Mouse (Mus musculus) urinary bladder, postnatal 14 days (tissue): ENCODE data around the gene Lypd6b.
A peak's percentile ranks its signal among the peaks of the same experiment; 100 is the strongest.

Experiments
- DNase-seq: peaks from one replicate; pipeline ENCODE4 v3.0.0; 2021; ENCODE audit warnings: low spot score

The Lypd6b gene

DNA sequence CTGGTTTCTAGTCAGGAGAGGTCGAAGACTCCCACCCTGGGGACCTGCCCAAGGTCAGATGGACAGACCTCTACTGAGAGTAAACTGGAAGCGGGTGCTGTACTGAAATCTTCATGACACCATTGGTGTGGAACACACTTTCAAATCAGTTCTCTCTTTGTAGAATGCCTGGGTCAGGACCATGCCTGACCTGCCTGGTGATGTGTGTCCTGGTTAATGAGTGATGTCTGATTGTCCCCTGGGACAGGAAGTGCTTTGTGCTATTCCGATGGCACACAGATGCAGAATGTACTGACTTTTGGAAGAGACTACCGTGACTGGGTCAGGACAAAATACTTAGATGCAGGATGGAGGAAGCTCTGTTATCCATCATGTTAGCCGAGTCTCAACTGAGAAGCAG is 17.0 kb upstream of the Lypd6b start:
- DNase-seq, result no peak

DNA sequence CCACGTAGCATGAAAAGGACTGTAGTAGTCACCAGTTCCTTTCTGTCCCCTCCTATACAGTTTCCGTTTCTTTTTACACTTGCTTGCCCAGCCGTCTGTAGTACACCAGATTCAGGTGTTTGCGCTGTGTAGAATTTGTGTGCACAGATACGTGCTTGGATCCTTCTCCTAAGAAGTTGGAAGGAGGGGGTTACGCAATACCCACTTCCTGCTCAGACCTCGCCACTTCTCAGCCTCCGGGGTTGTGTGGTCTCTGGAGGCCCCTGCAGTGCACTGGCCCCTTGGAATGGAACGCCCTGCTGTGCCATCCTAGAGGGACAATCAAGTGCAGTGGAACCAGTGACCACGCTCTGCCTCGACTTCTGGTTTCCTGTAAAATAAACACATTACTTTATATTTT is 16.3 kb upstream of the Lypd6b start:
- DNase-seq, result no peak

DNA sequence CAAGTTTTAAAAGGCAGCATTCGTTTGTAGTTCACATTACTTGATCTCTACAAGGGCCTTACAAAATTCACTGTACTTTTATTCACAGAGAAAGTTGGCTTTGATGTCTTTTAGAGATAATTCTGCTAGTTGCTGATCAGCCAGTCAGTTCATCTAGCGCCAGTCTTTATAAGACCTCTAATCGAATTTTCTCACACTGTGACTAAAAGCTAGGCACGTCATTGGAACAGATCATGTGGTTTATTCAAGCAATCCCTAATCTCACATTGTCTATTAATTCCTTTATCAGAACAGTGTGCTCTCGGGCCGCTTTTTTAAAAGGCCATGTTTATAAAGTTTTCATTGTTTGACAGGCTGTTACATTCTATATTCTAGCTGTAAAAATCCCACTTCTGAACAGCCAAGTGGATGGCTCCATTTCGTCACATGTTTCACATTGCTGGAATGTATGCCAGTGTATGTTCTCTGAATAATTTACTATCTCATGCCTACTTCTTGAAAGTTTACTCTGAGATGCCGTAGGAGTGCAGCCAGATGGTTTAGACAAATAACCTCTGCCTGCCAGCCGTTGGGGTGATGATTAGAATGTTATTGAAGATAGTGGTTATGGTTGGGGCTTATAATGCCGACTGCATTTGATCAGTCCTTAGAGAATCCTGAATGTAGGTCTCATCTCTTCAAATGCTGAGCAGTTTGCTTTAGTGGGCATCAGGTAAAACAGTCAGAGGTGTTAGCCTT is 14.1 kb upstream of the Lypd6b start:
- no peak for DNase-seq

DNA sequence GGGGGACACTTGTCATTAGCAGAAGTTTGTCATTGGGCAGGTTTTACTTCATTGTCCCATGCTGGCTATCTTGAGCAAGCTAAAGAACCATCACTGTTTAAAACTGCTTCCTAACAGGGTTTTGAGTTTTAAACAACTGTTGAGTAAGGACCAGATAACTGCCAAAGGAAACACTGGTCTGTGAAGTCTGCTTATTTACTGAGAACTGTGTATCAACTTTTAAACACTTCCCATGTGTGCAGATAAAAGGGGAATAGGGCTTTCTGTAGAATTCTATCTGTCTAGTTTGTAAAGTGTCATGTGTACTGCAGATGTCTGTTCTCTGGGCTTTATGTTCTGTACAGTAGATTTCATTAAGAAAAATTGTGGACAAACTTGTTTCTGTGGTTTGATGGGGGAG is 13.3 kb upstream of the Lypd6b start:
- DNase-seq, result no peak

DNA sequence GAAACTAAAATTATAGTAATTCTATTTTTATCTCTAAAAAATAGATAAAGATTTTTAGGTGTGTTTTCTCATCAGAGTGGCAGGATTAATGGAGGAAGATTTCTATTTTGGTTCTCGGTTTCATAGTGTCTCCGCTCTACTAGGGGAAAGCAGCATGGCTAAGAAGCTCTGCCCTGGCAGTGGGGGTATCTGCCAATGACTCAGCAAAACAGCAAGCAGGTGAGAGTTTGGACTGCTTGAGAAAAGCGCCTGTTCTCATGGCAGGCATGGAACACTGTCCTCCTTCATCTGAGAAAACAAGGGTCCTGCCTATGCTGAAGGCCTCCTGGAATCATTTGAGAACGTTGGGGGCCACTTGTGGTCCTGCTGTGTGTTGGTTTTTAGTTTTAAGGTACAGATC is 12.3 kb upstream of the Lypd6b start:
- DNase-seq, result no peak

DNA sequence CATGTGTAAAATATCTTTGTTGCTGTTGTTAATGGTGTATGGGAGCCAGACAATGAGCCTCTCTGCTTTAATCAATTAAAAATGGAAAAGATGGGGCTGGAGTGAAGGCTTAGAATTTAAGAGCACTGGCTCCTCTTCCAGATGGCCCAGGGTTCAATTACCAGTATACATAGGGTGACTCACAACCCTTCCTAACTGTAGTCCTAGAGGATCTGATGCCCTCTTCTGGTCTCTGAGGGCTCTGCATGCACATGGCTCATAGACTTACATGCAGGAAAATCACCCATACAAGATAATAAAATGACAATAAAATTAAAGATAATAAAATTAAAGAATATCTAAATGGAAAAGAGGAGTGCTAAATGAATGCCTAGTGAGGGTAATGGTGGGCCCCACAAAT is 11.8 kb upstream of the Lypd6b start:
- no peak for DNase-seq

DNA sequence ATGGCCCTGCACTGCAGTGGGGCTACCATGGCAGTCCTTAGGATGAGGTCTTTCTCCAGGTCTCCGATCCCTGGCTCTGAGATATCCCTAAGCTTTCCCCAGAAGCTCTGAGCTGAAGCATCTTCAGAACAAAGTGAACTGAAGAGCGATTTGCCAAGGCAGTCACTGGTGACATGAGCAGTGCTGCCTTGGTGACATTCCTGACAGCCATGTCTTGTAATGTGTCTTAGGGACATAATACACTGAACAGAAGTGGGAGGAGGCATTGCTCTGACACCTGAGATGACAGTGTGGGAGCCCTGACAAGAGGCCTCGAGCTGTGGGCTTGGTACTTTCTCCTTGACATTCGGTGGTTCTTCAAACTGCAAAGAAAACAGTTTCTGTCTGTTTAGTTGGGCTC is 11.1 kb upstream of the Lypd6b start:
- no peak for DNase-seq

DNA sequence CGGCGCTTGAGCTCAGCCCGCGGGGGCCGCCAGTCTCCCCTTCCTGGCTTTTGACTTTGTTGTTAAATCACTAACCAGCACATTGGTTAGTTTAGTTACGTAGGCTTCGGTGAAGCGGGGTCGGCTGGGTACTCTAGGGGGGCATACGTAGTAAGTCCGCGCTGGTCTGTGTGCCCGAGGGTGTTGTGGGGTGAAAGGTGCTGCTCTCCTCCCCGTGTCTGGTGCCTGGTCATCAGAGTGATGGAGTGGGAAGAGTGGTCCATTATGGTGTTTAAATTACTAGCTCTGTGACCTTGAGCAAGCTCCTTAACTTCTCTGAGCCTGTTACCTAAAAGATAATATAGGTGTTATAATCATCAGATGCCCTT is 547 bp downstream of the Lypd6b start:
- no peak for DNase-seq

DNA sequence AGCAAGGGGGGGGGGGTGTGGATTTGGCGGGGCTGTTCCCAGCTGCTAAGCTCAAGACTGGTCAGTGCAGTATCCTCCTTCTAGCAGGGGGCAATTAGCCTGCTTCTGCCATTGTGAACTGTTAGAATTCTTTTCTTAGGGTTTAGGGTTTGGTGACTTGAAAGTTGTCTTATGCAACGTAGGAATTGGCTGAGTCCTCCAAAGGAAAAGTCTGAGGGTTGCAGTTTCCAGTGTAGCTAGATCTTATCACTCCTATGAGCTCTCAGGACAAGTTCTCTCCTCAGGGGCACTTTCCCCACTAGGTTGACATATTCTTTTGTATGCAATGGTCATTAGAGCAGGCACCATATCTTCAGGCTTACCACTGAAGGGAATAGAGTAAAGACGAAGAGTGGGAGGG is 1.2 kb downstream of the Lypd6b start:
- DNase-seq, result no peak

DNA sequence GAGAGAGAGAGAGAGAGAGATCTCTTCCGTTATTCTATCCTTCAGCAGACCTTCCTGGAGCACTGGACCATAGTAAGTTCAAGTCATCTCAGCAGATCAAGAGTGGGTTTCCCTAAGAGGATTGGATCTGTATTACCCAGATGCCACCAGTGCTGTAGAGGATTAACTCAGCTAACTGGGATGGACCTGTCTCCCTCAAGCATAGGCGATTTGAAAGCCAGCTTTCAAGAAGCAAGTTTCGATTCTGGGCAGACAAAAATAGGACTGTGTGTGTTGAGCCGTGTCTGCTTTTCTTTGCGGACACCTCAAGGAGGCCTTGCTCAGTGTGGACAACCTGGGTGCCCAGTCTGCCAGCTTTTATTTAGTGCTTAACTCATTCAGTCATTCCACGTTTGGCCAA is 1.6 kb downstream of the Lypd6b start:
- DNase-seq, result no peak

DNA sequence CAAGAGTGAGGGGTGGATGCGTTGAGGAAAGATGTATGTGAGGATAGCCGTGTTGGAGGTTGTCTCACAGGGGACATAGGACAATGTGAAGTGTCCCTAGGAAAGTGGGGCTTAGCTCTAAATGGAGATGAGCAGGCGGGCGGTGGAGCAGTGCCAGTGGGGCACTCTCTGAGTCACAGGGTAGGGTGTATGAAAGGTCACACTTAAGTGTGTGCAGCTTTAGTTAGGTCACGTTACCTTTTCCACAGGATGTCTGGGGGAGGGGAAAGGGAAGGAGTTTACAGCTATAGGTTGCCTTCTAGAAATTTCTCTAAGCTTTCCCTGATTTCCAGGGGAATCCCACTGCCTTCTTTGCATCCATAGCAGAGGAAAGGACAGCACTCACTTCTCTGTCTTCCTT is 2.0 kb downstream of the Lypd6b start:
- no peak for DNase-seq

DNA sequence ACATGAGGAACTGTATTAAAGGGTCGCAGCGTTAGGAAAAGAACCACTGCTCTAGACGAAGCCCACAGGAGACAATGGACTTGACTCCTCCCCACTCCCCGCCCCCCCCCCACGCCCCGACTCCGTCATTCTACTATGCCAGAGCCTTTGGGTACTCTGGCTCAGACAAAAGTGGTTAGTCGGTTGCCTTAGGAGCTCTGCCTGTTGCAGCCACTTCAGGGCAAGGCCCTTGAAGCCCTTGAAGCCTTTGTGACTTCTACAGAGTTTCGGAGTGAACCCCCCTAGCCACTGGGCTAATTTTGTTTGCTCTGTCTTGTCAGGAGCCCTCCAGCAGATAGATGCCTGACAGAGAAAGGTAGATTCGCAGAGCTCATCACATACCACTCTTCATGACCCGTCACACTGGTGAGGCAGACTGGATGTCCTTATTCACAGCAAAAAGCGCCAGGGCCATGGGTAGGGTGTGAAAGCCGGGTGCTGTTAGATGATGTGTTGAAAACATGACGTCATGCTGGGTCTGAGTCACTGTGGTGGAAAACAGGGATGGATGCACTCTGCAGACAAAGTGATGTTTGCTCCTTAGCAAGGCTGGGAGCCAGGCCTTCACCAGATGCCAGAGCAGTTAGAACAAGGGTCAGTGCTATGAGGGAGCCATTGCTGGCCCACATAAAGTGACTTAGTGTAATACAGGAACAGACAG is 10.1 kb downstream of the Lypd6b start:
- no peak for DNase-seq

DNA sequence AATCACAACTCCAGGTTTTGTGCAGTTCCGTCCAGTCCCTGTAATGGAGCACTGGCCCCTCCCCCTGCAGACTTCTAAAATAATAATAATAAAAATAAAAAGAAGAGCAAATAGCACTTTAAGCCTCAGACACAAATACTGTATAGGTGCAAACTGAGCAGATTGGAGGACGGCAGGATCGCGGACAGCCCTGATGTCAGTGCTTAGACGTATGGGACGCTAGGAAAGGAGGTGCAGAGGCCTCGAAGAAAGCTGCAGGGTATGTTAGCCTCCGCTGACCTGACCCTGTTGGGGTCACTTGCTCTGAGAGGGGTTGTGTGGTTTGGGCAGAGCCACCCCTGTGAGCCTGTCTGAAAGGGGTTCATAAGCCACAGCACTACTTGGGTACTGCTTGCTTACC is 17.0 kb downstream of the Lypd6b start:
- DNase-seq, result no peak

DNA sequence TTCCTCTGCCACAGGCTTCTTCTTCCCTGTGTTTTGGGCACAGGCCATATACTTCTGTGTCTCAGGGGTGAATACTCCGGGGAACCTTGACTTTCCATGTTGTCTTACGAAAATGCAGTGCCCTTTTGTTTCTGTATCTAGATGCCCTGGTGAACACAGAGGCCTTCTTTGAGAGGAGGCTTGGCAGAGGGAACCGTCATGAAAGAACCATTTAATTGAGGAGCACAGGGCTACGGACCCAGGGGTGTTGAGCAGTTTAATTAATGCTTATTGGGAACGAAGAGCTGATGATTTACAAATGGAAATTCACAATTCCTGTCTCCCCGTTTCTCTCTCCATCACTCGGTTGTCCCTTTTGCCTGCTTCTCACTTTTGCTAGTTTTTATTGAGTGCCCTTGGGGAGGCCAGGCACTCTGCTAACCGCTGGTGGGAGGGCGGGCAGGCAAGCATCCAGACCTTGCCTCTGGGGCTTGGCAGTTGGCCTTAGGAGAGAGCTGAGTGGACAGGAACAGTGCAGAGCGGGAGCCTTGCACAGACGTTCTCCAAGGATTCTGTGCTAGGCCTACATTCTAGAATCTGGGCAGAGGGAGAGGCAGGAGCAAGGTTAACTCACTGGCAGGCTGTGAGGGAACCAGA is 18.4 kb downstream of the Lypd6b start:
- DNase-seq, result no peak

DNA sequence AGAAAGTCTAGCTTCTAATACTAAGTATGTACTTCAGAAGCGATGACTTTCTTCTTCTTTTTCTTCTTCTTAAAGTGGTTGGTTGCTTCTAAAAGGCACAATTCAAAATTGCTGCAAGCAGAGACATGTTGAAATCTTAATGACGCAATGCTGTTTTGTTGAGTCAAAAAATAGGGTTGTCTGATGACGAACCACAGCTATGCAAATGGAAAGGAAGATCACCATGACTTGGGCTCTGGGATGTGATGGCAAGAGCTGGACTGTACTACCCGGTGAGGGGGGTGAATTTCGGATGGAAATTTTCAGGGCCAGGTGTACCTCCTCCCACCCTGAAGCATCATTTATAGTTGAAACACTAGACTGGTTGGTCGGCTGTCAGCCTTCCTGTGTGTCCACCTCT is 22.0 kb downstream of the Lypd6b start:
- no peak for DNase-seq

DNA sequence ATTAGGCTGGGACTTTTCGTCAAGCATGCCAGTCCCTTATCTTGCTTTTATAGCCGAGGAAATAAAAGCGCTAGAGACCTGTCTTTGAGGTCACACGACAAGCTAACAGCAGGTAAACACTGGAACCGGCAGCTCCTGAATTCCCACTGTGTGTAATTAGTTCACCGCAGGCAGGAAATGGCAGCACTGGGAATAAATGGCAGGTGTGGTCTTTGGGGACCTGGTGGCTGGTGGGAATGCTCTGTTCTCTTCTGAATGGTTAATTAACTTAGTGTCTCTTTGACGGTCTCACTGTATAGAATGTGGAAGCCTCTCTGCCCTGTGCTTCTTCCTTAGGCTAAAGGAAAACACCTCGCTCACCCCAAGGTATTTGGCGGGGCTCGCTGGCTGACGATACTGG is 23.9 kb downstream of the Lypd6b start:
- DNase-seq, result peak; percentile 21

DNA sequence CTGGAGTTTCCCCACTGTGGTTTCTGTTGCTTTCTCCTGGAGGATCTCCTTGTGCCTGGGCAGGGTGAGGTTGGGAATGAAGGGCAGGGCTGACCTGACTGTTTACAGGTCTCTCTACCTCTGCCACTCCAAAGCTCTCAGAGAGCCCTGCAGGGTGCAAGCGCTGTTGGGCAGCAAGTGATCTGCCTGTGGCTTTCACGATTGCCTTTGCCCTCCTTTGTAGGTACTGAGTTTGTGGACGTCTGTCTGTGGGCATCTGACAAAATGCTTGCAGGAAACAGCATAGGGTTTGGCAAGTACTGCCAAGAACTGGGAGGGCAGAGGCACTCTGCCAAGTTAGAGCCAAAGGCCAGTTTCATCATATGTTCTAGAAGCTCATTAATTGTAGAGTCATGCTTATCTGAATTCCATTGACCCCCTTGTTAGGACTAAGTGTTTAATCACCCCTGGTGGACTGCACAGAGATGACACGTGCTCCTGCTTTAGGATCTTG is 24.4 kb downstream of the Lypd6b start:
- DNase-seq, result peak; percentile 72

DNA sequence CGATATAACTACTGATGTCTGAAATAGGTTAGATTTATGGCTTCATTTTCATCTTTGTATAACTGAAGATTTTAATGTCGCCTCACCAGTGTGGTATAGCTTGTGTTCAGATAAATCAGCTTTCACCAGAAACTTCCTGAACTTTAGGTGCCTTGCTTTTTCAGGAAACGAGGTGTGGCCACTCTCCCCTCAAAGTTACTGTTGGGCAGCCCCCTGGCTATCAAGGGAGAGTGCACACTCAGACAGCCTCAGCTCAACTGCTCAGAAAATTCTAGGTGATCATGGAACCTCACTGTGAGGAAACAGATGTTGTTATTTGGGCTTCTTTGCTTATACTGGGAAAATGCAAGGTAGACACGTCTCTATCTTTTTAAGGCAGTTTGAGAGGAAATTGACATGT is 25.7 kb downstream of the Lypd6b start:
- no peak for DNase-seq

DNA sequence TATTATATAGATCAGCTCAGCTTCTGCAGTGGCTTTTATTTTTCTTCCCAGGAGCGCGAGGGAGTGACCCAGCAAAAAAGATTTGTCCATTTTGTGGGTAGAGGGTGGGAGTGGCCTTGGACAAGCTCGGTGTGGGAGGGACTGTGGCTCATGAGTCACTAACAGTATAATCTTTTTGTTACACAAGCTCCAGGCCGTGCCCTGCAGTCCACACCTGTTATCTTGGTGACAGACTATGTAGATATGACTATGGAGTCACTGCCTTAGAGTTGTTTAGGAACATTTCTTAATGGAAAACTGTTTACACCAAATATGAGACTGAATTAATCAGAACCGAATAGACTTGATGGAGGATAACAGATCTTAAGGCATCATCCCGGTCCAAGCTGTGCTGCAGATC is 26.5 kb downstream of the Lypd6b start:
- peak; percentile 50 for DNase-seq

DNA sequence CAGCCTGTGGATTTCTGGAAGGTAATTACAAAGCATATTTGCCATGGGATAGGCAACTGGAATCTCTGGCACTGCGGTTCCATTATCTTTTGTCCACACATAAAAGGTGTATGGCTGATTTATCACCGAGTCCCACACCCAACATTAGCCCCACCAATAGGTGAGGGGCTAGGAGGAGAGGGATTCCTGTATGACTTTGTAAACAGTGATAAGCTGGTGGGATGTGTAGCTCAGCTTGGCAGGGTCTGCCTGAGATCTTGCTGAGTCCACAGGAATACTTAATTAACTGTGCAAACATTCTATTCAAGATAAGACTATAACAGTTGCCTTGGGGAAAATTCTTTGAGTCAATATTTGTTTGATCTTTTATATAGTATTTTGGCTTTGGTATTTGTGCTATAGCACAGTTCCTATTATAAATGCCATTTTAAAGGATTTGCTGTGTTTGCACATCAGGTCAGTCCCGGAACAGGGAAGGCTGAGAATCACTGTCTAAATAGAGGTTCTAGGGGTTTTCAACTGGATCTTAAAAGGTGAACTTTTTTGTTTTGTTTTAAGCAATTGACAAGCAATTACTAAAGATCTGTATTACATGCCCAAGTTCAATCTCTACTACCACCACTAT is 28.3 kb downstream of the Lypd6b start:
- no peak for DNase-seq

DNA sequence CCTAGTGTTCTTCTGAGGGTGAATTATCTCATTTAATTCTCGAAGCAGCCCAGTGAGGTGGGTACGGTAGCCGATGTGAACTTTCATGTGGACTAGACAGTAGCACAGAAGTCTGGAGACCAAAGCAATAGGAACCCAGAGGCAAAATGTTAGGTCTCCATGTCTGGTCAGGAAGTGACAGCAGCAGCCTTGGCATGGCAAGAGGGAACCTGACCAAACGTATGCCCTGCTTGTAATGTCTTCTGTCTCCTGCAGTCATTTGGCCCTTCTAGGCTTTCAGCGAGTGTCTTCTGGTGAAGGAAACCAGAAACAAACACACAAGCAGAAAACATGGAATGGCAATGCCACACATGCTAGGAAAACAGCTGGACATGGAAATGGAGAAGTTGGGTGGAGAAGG is 29.1 kb downstream of the Lypd6b start:
- no peak for DNase-seq

DNA sequence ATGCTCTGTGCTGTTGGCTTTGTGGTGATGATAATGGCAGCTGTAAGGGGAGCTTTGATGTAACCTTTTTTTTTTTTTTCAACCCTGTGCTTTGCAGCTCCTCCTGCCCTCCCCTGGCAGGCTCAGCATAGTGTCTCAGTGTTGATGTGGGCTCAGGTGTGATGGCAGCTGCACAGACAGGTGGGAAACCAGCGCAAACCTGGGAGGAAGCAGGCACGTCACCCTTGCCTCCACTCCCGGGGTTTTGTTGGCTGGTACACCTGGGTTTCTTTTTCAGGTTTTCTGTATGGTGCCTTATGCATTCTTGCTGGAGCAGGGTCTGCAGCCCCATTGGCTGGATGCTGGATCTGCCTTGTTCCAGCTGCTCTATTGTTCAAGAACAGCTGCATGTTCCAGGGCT is 29.7 kb downstream of the Lypd6b start:
- DNase-seq, result no peak

DNA sequence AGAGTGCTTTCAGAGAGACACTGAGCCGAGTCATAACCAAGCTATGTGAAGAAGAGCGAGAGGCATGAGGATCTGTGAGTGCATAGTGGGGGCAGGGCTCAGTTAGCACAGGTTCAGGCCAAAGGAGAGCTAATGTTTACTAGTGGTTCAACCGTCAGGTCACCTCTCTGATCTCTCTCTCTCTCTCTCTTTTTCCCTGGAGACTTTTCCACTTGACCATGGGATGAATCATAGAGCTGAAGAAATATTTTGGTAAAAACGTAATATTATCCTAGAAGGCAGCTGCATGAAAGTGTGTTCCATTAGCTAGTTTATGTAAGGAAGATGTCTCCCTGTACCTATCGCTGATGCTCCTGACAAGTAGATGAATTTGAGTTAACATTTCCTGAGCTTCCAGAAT is 30.6 kb downstream of the Lypd6b start:
- DNase-seq, result no peak
